Mouse (Mus musculus) skeletal muscle tissue, adult 2 months (tissue): Measurements from ENCODE around the gene Fxyd7.
A peak's percentile ranks its signal among the peaks of the same experiment; 100 is the strongest.

Experiments used
- DNase-seq: peaks from one replicate; pipeline ENCODE4 v3.0.0-alpha.2; 2012; ENCODE audit warnings: low read depth, low spot score

Gene Fxyd7

DNA sequence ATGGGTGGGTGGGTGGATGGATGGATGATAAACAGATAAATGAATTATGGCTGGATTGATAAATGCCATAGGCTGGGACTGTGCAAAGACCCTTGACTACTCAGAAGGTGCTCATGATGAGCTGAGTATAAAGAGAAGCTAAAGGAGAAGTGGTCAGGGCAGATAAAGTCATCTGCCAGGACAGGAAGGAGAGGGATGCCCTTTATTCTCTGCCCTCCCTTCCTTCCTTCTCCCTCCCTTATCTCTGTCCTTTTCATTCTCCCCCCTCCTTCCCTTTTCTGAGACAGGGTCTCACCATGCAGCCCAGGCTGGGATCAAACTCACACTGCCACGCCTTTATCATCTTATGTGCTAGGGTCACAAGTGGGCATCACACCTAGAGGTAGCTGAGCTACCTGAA is 43.5 kb downstream of the Fxyd7 start:
- no peak for DNase-seq

DNA sequence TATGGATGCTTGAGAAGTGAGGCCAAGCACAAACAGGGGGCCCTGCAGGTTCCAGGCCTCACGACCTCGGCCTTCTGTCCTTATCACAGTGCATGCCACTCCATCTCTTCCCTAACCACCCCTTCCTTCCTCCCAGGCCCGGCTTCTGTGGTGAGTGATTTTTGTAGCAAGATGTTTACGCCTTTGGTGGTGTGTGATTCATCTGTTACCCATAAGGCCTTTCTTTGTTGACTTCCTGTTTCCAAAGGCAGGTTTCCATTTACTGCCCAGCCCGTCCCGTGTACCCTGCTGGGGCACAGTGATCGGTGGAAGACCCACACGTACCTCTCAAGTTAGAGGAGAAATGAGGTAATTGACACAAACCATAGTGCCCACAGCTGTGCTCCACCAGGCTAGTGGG is 48.6 kb downstream of the Fxyd7 start:
- peak; percentile 56 for DNase-seq

DNA sequence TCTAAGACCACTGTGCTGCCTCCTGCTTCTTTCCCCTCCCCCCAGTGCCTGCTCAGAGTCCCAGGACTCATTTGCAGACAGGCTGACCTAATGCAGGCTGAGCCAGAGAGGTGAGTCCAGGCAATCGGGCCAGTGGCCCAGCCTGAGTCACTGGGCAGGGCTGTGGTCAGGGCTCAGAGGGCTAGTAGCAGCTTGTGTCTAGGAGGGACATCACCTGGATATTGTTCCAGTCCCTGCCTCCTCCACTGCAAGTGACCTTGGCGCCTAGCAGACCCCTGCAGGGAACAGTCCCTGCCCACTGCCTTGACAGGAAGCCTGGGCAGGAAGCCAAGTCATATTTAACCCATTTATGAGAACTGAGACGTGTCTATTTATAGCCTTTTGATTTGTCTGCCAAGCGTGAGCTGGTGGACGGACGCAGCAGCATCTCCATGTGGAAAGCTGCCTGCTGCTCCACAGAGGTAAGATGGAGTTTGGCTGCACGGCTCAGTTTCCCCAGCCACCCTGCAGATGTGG is 50.7 kb downstream of the Fxyd7 start:
- peak; percentile 82 for DNase-seq

DNA sequence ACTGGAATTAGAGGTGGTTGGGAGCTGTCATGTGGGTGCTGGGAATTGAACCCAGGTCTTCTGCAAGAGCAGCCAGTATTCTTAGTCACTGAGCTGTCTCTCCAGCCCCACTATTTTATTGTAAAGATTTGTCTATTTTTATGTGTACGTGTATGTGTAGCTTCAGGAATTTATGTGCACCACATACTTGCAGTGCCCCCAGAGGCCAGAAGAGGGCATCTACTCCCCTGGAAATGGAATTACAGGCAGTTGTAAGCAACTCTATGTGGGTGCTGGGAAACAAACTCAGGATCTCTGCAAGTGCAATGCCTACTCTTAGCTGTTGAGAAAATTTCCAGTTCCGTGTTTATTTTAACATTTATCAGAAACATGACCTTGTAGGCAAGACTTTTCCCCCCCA is 54.8 kb downstream of the Fxyd7 start:
- no peak for DNase-seq

DNA sequence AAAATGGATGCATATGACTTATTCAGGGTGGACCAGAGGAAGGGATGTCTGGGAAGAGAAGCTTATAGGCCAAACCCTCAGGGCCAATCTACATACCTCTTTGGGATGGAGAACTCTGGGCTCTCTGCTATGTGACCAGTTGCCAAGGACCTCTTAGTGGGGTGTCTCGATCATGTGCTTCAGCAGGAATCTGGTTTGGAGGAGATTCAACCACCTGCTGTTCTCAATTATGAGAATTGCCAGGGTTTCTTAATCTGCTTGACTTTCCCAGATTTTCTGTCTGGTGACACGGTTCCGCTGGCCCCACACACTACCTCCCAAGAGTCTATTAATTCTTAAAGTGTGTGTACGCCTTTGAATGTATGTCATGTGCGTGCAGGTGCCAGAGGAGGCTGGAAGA is 57.3 kb downstream of the Fxyd7 start:
- DNase-seq: no peak
